Mouse (Mus musculus) telencephalon, adult 2 months (tissue): ENCODE data around the gene Lyst.
"Not testable (repeated sequence)": the region's sequence is repeated elsewhere in the genome, so short reads cannot be mapped to it uniquely, and the experiment has no call there.

ENCODE experiments used
- DNase-seq: peaks from one replicate; pipeline ENCODE4 v3.0.0-alpha.2; 2011; ENCODE audit warnings: low read depth, low spot score

Gene Lyst

GRCm38 (mm10) chr13:13637577-13637976, 47.4 kb downstream of the Lyst start:
- DNase-seq = no peak

GRCm38 (mm10) chr13:13637981-13638380, 47.8 kb downstream of the Lyst start:
- peak; percentile 16 for DNase-seq

DNA sequence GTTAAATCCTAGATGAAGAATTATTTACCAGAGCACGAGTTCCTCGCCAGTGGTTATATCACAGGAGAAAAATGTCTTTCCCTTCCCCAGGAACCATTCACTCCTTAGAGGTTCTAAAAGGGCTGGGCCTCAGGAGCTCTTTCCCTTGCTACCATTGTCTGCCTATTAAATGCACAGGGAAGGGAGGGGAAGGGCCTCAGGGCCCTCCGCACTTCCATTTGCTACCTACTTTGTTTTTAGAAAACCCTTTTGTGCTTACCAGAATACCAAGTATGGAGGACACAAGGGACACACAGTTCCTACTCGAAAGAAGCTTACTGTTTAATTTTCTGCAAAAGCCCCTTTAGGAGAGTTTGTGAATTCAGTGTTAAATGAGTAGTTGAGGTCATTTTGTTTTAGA, 48.5 kb downstream of the Lyst start:
- DNase-seq = no peak

DNA sequence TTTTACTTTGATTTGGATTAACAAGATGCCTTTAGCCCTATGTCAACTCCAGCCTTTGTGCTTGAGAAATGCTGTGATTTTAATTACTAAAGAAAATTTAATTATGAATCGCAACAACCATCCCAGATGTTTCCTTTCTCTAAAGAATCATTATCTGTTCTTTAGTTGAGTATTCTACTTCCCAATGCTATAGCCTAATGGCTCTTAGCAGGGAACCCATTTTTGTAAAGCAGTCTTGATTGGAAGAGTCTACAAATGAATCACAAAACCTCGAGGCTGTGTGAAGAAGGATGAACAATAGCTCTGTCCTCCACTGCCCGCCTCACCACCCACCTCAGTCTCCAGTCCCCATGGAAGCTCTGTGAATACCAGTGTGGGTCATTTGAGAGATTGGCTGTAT, 57.1 kb downstream of the Lyst start:
- DNase-seq = no peak

- no peak for DNase-seq
These were observed 65.3 kb downstream of the Lyst start for GRCm38 (mm10) chr13:13655453-13655852.

DNA sequence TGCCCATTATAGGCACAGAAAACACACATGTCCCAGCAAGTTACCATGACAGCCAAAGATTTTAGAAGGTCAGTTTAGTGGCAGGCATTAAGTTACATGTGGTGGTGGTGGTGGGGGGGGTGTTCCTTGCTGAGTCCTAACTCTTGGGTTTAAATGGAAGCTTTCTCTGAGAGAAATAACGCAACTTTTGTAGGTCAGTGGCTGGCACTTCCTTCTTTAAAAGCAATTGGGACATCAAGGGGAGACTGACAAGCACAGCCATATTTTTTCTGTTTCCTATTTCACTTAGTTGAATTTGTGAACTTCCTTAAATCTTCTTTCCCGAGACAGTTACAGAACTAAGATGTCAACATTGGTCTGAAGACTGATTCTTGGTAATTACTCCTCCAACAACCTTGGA, 75.9 kb downstream of the Lyst start:
- DNase-seq = not testable (repeated sequence)

DNA sequence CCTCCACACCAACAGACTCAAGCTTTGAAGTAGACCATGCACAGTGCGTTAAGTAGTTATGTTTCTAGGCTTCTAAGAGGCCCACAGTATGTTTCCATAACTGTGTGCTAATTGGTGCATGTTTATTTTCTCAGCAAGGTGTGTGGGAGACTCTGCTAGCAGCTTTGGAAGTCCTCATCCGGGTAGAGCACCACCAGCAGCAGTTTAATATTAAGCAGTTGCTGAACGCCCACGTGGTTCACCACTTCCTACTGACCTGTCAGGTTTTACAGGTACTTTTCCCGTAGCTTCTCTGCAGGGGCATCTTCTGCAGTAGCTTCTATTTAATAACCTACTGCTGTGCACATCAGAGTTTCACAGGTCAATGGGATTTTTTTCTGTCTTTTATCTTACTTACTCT, 80.5 kb downstream of the Lyst start:
- DNase-seq = peak; percentile 6

- no peak for DNase-seq
These were observed 81.6 kb downstream of the Lyst start for GRCm38 (mm10) chr13:13671585-13672328.

DNA sequence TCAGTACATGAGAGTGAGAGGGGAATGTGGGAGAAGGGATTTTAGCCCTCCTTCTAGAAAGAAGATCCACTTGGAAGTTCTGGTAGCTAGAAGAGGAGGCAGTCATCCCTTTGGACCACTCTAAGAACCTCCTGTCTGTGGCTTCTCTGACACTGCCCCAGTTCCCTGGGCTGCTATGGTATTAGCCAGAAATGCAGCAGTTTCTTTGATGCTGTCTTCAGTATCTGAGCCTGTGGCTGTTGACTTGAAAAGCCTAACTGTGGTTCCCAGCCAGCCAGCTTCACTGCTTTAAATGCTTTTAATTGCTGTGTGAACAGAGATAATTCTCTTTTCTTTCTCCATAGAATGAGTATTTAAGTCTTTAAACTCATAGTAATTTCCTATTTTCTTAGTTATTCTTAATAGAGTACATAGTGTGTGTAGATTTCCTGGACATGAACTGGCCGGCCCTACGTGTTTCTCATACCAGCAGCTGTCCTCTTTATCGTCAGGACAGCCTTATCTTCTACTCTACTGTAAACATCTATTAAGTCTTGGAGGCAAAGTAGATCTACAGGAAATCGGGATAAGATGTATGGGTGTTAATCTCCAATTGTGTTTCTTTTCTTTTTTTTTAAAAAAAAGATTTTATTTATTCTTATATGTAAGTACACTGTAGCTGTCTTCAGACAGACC, 84.6 kb downstream of the Lyst start:
- DNase-seq = no peak

DNA sequence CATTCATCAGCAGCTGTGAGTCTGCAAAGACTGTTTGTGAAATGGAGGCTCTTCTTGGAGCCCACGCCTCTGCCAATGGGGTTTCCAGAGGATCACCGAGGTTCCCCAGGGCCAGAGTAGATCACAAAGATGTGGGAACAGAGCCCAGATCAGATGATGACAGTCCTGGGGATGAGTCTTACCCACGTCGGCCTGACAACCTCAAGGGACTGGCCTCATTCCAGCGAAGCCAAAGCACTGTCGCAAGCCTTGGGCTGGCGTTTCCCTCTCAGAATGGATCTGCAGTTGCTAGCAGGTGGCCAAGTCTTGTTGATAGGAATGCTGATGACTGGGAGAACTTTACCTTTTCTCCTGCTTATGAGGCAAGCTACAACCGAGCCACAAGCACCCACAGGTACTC, 87.7 kb downstream of the Lyst start:
- DNase-seq = no peak

DNA sequence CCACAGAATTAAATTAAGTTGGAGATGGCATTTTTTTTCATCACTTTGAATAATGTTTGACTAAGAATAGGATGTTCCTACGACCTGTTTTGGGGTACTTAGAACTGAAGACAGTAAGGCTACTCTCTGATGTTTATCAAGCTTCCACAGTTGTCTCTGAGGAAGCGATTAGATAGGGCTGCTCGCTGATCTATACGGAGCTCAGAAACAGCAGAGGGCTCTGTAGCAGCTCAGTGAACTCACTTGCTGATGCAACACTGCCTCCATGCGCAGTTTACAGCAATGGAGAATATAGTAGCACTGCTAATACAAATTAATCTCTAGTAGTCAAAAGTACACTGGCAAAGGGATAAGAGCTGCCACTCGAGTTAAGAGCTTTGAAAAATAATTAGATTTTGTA, 91.4 kb downstream of the Lyst start:
- DNase-seq = peak; percentile 8

DNA sequence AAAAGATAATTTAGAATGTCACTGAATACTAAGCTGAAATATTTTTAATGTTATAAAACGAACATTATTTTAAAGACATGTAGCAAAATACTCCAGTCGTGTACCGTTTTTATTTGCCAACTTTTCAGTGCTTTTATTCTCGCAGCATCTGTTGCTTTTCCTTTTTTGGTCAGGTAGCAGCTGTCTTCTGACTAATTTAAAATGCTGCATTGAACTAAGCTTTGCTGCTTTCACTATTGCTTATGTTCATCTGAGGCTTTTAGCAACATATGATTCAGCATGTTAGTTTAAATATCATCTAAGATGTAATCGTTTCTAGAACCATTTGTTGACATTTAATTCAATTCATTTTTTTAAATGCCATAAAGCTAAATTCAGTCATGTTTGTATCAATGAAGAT, 113.3 kb downstream of the Lyst start:
- DNase-seq = peak; percentile 91

GRCm38 (mm10) chr13:13721435-13721834, 131.2 kb downstream of the Lyst start:
- DNase-seq = not testable (repeated sequence)

- DNase-seq = no peak
These were observed 133.1 kb downstream of the Lyst start for GRCm38 (mm10) chr13:13723293-13723692.

GRCm38 (mm10) chr13:13723786-13724185, 133.6 kb downstream of the Lyst start:
- DNase-seq = no peak

GRCm38 (mm10) chr13:13739232-13739631, 149.0 kb downstream of the Lyst start:
- no peak for DNase-seq

DNA sequence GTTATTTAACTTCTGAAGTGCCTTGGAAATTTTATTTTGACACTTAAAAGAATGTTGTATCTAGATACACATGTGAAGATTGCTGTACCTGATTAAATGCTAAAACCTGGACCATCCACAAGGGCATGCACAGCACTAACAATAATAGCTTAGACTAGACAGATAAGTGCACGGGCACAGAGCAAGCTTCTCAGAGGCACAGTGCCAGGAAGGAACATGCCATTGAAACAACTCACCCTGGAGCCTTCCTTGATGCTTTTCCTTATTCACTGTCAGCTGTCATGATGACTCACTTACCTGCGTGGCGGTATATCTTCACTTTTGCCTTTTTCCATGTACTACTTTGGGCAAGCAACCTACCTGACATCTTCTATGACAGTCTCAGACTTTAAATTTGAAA, 155.7 kb downstream of the Lyst start:
- no peak for DNase-seq

GRCm38 (mm10) chr13:13775778-13776494, 185.7 kb downstream of the Lyst start:
- DNase-seq = no peak

DNA sequence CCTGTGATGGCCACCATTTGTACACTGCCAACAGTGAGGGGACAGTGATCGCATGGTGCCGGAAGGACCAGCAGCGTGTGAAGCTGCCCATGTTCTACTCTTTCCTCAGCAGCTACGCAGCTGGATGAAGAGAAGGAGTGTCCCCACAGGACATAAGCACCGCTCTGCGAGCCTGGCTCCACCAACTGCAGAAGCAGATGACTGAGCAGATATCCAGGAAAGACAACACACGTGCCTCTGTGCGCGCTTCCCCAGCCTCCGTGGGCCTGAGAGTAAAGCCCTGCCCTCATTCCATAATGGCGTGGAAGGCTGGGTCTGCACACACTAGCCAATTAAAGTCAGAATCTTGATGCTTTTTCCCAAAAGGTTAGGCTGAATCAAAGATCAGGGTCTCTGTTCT, 186.9 kb downstream of the Lyst start:
- DNase-seq = no peak

DNA sequence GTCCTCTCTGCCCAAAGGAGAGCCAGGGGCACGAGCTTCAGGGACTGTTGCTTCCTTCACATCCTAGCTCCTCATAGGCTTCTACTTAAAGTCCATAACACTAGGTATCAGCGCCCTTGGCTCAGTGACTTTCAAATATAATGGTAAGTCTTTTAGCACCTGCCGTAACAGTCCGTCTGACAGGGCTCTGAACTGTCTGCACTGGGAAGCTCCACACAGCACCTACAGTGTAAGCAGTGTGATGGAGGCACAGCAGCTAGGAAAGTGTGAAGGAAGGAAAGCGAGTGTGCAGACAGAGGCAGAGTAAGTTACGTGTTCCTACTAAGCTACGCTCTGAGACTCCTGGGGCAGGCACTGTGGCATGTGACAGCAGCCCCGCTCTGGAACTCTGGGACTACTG, 187.5 kb downstream of the Lyst start:
- no peak for DNase-seq

DNA sequence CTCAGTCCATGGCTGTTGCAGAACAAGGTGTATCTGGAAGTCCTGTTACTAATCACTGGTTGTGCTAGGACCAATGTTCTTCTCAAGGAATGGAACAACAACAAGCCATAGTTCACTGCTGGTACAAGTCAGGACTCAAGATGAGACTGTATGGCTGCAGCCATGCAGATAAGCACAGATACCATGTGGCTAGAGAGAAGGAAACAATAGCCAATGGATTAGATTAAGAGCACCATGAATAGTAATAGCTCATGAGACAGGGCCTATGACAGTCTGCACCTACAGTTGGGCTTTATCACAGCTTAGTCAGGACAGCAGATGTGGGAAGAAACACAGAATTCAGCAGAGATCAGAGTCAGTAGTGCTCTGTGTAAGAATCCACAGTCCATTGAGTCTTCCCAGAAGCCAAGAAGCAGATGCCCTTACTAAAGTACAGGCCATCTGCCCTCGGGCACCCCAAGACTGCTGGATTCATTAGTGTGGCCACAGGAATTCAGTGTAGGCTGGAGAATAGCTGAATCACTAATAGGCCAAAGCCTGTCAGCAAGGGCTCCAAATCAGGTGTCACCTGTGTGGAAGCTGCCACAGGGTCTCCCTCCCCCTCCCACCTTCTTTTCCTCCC, 188.8 kb downstream of the Lyst start:
- no peak for DNase-seq

- no peak for DNase-seq
These were observed 190.1 kb downstream of the Lyst start for GRCm38 (mm10) chr13:13780271-13780670.
